Mouse (Mus musculus): ENCODE measurements around the gene Tns1.

- TF ChIP-seq CTCF (IDR thresholded peaks at IDR 0.05) (no peak), POLR2A (IDR thresholded peaks at IDR 0.05; ENCODE audit: insufficient read depth, low read depth, low read length) (no peak)
Measured at GRCm38 (mm10) chr1:74124021-74124981, at the start of gene Tns1.

All from heart, adult 2 months (tissue).